Mouse (Mus musculus): Measurements from ENCODE around the gene Casr.

Gene Casr

GRCm38 (mm10) chr16:36523095-36523494, 38.8 kb downstream of the Casr start:
- DNase-seq (ENCODE audit: low read depth, low spot score), result no peak

- no peak for DNase-seq (ENCODE audit: low read depth, low spot score)
Observed at GRCm38 (mm10) chr16:36516355-36516754, 45.6 kb downstream of the Casr start.

- DNase-seq (ENCODE audit: low read depth, low spot score), result no peak
Observed at GRCm38 (mm10) chr16:36507300-36507699, 54.6 kb downstream of the Casr start.

- DNase-seq (ENCODE audit: low read depth, low spot score), result no peak
Observed at GRCm38 (mm10) chr16:36506827-36507226, 55.1 kb downstream of the Casr start.

GRCm38 (mm10) chr16:36505913-36506312, 56.0 kb downstream of the Casr start:
- no peak for DNase-seq (ENCODE audit: low read depth, low spot score)

GRCm38 (mm10) chr16:36505134-36505533, 56.8 kb downstream of the Casr start:
- no peak for DNase-seq (ENCODE audit: low read depth, low spot score)

- DNase-seq (ENCODE audit: low read depth, low spot score), result no peak
Observed at GRCm38 (mm10) chr16:36502286-36502685, 59.7 kb downstream of the Casr start.

GRCm38 (mm10) chr16:36492420-36492819, 69.5 kb downstream of the Casr start:
- DNase-seq (ENCODE audit: low read depth, low spot score), result no peak

- DNase-seq (ENCODE audit: low read depth, low spot score), result no peak
Observed at GRCm38 (mm10) chr16:36476866-36477265, 85.1 kb downstream of the Casr start.

GRCm38 (mm10) chr16:36475530-36475929, 86.4 kb downstream of the Casr start:
- no peak for DNase-seq (ENCODE audit: low read depth, low spot score)

GRCm38 (mm10) chr16:36474849-36475248, 87.1 kb downstream of the Casr start:
- no peak for DNase-seq (ENCODE audit: low read depth, low spot score)

- DNase-seq (ENCODE audit: low read depth, low spot score), result no peak
Observed at GRCm38 (mm10) chr16:36473217-36474216, 88.4 kb downstream of the Casr start.

- DNase-seq (ENCODE audit: low read depth, low spot score), result no peak
Observed at GRCm38 (mm10) chr16:36471066-36471633, 90.8 kb downstream of the Casr start.

- DNase-seq (ENCODE audit: low read depth, low spot score), result no peak
Observed at GRCm38 (mm10) chr16:36469955-36470478, 91.9 kb downstream of the Casr start.

- no peak for DNase-seq (ENCODE audit: low read depth, low spot score)
Observed at GRCm38 (mm10) chr16:36469367-36469766, 92.6 kb downstream of the Casr start.

GRCm38 (mm10) chr16:36468862-36469261, 93.1 kb downstream of the Casr start:
- DNase-seq (ENCODE audit: low read depth, low spot score), result no peak

- no peak for DNase-seq (ENCODE audit: low read depth, low spot score)
Observed at GRCm38 (mm10) chr16:36467936-36468335, 94.0 kb downstream of the Casr start.

GRCm38 (mm10) chr16:36465436-36465835, 96.5 kb downstream of the Casr start:
- DNase-seq (ENCODE audit: low read depth, low spot score), result no peak

- DNase-seq (ENCODE audit: low read depth, low spot score), result no peak
Observed at GRCm38 (mm10) chr16:36464076-36464475, 97.9 kb downstream of the Casr start.

- no peak for DNase-seq (ENCODE audit: low read depth, low spot score)
Observed at GRCm38 (mm10) chr16:36460426-36460825, 101.5 kb downstream of the Casr start.

- DNase-seq (ENCODE audit: low read depth, low spot score), result no peak
Observed at GRCm38 (mm10) chr16:36455342-36455802, 106.6 kb downstream of the Casr start, which contains the start of gene Stfa3. Stfa3 (minus strand) TSS chr16:36455392.
